Mouse (Mus musculus) right cerebral cortex, postnatal 14 days (tissue): Measurements from ENCODE around the gene Mad2l2.

Experiments
- DNase-seq: peaks from one replicate; pipeline ENCODE4 v3.0.0; 2022

The Mad2l2 gene

GRCm38 (mm10) chr4:148149540-148149939, 19.4 kb downstream of the Mad2l2 start:
- DNase-seq = no peak

GRCm38 (mm10) chr4:148150242-148150641, 20.1 kb downstream of the Mad2l2 start:
- DNase-seq = no peak

DNA sequence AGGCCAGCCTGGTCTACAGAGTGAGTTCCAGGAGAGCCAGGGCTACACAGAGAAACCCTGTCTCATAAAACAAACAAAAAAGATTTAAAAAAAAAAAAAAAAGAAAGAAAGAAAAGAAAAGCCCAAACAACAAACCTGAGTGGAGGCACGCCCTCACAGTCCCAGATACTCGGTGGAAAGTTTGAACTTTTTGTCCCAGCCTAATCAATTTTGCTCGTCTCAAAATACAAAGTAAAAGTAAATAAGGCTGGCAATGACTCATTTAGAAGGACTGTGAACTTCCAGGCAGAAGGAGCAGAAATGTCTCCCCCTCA, 20.7 kb downstream of the Mad2l2 start:
- no peak for DNase-seq

- peak; percentile 84 for DNase-seq
These were observed 21.3 kb downstream of the Mad2l2 start, which contains the start of gene Fbxo6 for GRCm38 (mm10) chr4:148151267-148152168. Gene Fbxo6, minus strand, starts transcription at chr4:148152140.

DNA sequence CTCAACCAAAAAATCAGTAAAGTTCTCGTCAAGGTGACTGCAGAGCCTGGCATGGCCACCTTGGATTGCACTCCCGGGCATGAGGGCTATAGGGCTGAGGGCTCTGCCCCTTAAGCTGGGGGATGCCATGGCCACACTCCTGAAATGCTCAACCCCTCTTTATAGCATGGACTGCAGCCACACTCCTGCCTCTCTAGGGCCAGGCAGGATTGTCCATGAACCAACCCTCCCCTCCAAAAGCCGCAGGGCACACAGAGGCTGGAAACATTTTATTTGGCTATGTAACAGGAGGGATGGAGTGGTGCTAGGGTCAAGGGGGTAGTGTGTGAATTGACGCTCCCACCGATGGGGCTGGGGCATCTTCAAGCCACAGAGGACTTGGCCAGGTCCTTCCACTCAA, 22.4 kb downstream of the Mad2l2 start:
- DNase-seq = no peak

GRCm38 (mm10) chr4:148154006-148154405, 23.8 kb downstream of the Mad2l2 start:
- no peak for DNase-seq

DNA sequence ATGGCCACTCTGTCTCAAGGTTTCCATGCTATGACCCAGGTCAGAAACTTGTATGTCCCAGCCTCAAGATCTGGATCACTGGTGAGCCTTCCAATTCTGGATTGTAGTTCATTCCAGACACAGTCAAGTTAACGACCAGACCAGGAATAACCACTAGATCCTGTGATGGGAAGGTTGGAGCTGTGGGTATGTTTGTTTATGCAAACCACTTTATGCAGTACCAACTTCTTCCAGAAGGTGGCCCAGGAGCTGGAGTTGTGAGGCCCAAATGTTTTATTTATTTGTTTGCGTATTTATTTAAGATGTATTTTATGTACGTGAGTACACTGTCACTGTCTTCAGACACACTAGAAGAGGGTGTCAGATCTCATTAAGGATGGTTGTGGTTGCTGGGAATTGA, 24.8 kb downstream of the Mad2l2 start:
- peak; percentile 69 for DNase-seq

- no peak for DNase-seq
These were observed 28.5 kb downstream of the Mad2l2 start for GRCm38 (mm10) chr4:148158436-148159348.

GRCm38 (mm10) chr4:148159544-148160435, 29.6 kb downstream of the Mad2l2 start:
- peak; percentile 97 for DNase-seq

- peak; percentile 68 for DNase-seq
These were observed 30.5 kb downstream of the Mad2l2 start, which contains the start of the genes Fbxo44 and Fbxo2 for GRCm38 (mm10) chr4:148160436-148161390. Gene Fbxo44, minus strand, starts transcription at chr4:148160482. Gene Fbxo2, plus strand, starts transcription at chr4:148160621.

- peak; percentile 81 for DNase-seq
These were observed 33.8 kb downstream of the Mad2l2 start for GRCm38 (mm10) chr4:148164002-148164439.

DNA sequence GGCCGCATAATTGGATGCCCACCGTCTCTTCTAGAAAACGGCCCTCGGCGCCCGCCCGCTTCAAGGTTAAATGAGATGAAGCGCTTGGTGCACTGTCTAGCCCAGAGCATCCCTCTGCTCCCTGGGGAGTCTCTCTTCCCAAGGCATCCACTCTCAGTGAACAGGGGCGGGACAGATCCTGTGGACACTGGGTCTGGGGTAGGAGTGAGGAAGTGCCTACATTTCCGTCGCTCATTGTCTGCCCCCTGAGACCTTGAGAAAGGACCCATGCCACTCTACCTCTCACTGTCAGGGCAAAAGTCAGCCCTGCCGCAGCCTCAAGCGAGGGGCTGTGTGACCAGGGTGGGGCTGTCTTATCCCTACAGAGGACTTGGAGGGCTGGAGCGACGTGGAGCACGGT, 34.3 kb downstream of the Mad2l2 start:
- DNase-seq = no peak

DNA sequence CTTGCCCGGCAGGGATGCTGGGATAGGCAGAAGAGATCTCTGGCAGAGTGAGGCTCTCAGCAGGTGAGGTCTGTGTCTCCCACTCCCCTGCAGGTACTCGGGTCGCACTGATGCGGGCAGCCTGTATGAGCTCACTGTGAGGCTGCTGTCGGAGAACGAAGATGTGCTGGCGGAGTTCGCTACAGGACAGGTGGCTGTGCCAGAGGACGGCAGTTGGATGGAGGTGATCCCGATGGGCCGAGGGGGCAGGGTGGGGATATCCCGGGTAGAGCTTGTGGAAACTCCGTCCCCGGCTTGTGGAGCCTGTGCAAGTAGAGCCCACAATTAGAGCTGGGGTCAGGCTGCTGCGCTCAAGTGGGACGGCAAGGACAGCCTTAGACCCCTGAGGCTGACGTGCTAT, 35.4 kb downstream of the Mad2l2 start:
- no peak for DNase-seq

GRCm38 (mm10) chr4:148166431-148166830, 36.2 kb downstream of the Mad2l2 start:
- peak; percentile 69 for DNase-seq

DNA sequence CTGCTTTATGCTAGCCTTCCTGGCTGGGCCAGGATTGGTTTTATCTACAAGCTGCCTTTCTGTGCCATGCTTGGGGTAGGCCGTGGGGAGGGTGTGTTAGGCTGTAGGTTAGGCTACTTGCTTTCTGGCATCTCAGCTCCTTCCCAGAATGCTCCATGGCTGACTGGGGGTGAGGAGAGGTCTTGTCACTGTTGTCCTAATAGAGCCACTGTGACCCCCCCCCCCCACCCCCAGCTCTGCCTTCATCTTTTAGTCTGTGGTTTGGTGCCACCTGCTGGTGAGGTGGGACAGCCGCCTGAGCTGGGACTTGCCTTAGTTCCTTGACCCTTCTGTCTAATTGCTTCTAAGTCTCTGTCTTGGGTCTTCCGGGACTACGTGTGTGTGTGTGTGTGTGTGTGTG, 36.8 kb downstream of the Mad2l2 start:
- peak; percentile 83 for DNase-seq

DNA sequence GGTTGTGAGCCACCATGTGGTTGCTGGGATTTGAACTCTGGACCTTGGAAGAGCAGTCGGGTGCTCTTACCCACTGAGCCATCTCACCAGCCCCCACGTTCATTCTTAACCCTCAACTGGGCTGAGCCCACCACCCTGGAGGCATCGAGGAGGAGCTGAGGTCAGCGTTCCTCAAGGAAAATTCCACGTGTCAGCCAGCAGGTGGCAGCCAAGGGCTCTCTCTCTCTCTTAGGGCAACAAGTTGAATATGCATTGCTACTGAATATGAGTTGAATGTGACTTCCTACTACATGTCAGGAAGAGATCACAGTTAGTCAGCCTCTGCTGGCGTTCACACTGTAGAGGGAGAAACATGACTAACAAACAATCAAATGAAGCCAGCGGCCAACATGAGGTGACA, 38.1 kb downstream of the Mad2l2 start:
- peak; percentile 67 for DNase-seq

DNA sequence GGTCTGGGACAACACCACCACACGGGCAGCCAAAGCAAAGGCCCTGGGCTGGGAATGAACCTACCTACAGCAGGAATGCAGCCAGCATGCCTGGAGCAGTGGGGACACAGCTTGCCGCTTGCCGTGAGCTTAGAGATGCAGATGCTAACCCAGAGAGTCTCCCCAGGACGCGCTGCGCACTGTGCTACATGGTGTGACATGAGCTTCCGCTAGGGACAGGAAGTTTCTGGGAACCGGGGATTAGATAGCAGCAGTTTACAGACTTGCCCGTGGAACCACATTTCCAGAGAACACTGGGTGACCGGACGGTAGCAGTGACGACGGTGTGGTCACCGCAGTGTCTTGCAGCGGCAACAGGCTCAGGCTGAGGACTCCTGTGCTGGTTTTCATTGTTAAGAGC, 39.4 kb downstream of the Mad2l2 start:
- no peak for DNase-seq

DNA sequence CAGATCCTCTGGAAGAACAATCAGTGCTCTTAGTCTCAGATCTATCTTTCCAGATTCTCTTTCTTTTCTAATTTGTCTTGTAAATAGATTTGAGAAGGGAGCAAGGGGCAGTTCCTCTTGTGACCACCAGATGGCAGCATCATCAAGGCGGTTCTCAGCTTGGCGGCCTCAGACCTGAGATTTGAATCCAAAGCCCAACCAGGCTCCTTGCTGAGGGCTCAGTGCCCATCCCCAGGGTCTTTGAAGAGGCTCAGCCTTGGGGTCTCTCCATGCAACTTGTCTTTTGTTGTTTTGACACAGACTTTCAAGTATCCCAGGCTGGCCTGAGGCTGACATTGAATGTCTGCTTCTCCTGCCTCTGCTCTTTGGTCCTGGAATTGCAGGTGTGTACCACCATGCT, 40.7 kb downstream of the Mad2l2 start:
- DNase-seq = peak; percentile 44

- DNase-seq = no peak
These were observed 41.1 kb downstream of the Mad2l2 start for GRCm38 (mm10) chr4:148171261-148171660.

- DNase-seq = no peak
These were observed 43.8 kb downstream of the Mad2l2 start for GRCm38 (mm10) chr4:148173811-148174494.

DNA sequence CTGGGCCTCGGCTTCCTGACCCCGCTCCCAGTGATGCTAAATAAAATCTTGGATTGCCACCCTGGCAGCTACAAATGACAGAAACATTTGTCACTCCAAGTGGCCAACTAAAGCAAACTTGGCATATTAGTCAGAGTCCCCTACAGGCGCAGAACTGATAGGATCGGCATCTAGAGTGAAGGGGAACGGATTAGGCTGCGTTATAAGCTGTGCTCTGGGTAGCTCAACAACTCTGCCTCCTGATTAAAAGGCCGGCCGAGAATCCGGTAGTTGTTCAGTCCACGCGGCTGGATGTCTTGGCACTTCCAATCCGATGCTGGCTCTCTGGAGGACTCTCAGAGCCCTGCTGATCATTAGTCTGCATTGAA, 44.3 kb downstream of the Mad2l2 start:
- no peak for DNase-seq
